Mouse (Mus musculus) hindbrain, embryonic 11.5 days (tissue): ENCODE data around the gene Bpifb1. TPM values are rescaled to one million over a fixed set of nuclear protein-coding genes. Genes with fewer than 3 reads are reported as not detected.
"Not testable (repeated sequence)": the region's sequence is repeated elsewhere in the genome, so short reads cannot be mapped to it uniquely, and the experiment has no call there.

Experiments used
- ATAC-seq: fragments of 200-750 bp; cut with Nextera tagmentation; 2 replicates; pipeline ENCODE4 v1.8.0; 2017; ENCODE audit warnings: mild to moderate bottlenecking, moderate TSS enrichment, moderate library complexity; ENCODE audit not compliant: low FRiP score
- DNase-seq: peaks from one replicate; pipeline ENCODE4 v3.0.0-alpha.2; 2015; ENCODE audit warnings: low spot score
- H3K27ac ChIP-seq: fragments of 300-500 bp; sonication (generic); 2 replicates; pipeline ENCODE4 v1.5.1; 2014; ENCODE audit warnings: mild to moderate bottlenecking, low read depth, low read length
- H3K27me3 ChIP-seq: fragments of 300-500 bp; sonication (generic); 2 replicates; pipeline ENCODE4 v1.6.1; 2014; ENCODE audit warnings: mild to moderate bottlenecking, low read length, moderate library complexity, mixed read lengths; ENCODE audit not compliant: control insufficient read depth, insufficient read depth
- H3K36me3 ChIP-seq: fragments of 300-500 bp; sonication (generic); 2 replicates; pipeline ENCODE4 v1.6.1; 2014; ENCODE audit warnings: mild to moderate bottlenecking, low read length, moderate library complexity, mixed read lengths; ENCODE audit not compliant: control insufficient read depth, insufficient read depth
- H3K4me1 ChIP-seq: fragments of 300-500 bp; sonication (generic); replicated peaks from 2 replicates; pipeline ENCODE4 v1.6.1; 2014; ENCODE audit warnings: low read length, mixed read lengths; ENCODE audit not compliant: control insufficient read depth, insufficient read depth
- H3K4me2 ChIP-seq: fragments of 300-500 bp; sonication (generic); replicated peaks from 2 replicates; pipeline ENCODE4 v1.6.1; 2014; ENCODE audit warnings: mild to moderate bottlenecking, low read depth, low read length
- H3K4me3 ChIP-seq: fragments of 300-500 bp; sonication (generic); 2 replicates; pipeline ENCODE4 v1.5.1; 2014; ENCODE audit warnings: low read depth, low read length
- H3K9ac ChIP-seq: fragments of 300-500 bp; sonication (generic); 2 replicates; pipeline ENCODE4 v1.6.1; 2014; ENCODE audit warnings: low read depth, low read length
- H3K9me3 ChIP-seq: fragments of 300-500 bp; sonication (generic); 2 replicates; pipeline ENCODE4 v1.6.1; 2016; ENCODE audit warnings: low read length; ENCODE audit not compliant: control insufficient read depth
- WGBS: fragments of 180-500 bp; shearing (Covaris S2); extraction: QIAGEN DNeasy Blood & Tissue Kit; methylation state at CpG from one replicate; pipeline ENCODE4 v1.1.7; 2014; 5-methylcytosine and 5-hydroxymethylcytosine counted together
- polyA plus RNA-seq: library from polyadenylated mRNA; unstranded; fragments of >200 nt; fragmentation: Nextera tagmentation; extraction: Ambion mirVana; gene quantifications from 2 replicates; pipeline ENCODE4 v1.2.1, GENCODE M21; 2014

The Bpifb1 gene
- polyA plus RNA-seq, 1 experiment from 2014 or later = not detected

DNA sequence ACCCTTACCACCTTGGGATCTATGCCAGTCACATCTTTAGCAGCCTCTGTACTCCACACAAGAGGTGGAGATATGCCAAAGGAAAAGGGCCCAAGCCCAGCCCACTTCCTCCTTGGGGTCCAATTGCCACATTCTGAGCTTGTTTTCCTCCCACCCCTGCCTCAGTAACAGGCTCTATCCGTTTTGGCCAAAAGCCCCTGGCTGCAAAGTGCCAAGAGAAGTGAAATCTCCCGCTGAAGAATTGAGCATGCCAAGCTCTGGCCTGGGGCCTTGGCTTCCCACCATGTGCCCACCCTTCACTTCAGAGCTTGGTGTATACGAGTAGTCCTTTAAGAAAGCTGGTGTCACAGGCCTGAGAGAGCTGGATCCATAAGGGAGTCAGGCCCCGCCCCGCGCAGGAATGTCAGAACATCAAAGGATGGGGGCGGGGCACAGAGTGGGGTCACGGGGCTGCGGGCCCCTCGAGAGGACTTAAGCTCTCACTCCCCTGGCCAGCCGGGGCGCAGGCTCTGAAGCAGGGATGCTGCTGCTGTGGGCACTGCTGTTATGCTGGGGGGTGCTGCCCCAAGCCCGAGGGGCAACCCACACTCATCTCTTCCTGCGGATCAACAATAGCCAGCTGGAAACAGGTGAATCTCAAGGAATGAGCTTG, 32.8 kb downstream of the Bpifb1 start, which contains the start of gene Bpifb5:
Gene Bpifb5 (plus strand): TSS at position 478 of the 652 bp plus-strand sequence.
- Histone ChIP-seq H3K9ac (no peak within 1 kb of the TSS), H3K36me3 (no peaks in the 10 kb centered on the region), H3K27me3 (no peaks in the 10 kb centered on the region), H3K4me3 (no peak within 1 kb of the TSS), H3K9me3 (no peaks in the 10 kb centered on the region), H3K27ac (no peak within 1 kb of the TSS), H3K4me2 (0 out of 2 replicates have a peak within 1 kb of the TSS, but pooled peaks have one; percentile 1), H3K4me1 (peaks cover 6% of the 10 kb centered on the region)
- DNase-seq (peak; percentile 67), ATAC-seq (peak; percentile 49; the same call in 1 of the 2 replicates)
- 4% methylated on average over 14 of the region's 14 CpGs for WGBS

DNA sequence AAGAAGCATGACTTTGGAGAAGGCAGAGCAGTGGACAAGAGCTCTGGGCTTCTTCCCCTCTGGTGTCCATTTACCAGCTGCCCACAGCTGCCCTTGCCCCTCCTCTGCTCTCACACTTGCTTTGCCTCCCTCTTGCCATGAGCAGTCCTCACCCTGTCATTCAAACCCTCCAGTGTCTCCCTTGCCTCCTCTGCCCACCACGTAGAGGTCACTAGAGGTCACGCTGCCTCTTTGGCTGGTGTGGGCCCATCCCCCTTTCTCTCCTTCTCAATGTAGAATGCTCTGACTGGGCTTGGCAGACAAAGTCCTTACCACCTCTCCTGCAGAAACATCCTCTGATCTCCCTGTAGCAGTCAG, 33.3 kb downstream of the Bpifb1 start:
- DNase-seq (peak; percentile 23), ATAC-seq (peak; percentile 19; the same call in 1 of the 2 replicates)
- Histone ChIP-seq H3K4me1 (peaks cover 6% of the 10 kb centered on the region), H3K27me3 (no peaks in the 10 kb centered on the region), H3K9ac (no peak overlapping the region), H3K4me2 (0 out of 2 replicates have a peak overlapping the region, but pooled peaks have one; percentile 1), H3K9me3 (no peaks in the 10 kb centered on the region), H3K27ac (no peak overlapping the region), H3K4me3 (no peak overlapping the region), H3K36me3 (no peaks in the 10 kb centered on the region)
- 9% methylated on average over 2 of the region's 2 CpGs for WGBS

GRCm38 (mm10) chr2:154226991-154227390, 36.4 kb downstream of the Bpifb1 start:
- Histone ChIP-seq H3K36me3 (no peaks in the 10 kb centered on the region), H3K9me3 (no peaks in the 10 kb centered on the region), H3K4me2 (no peak overlapping the region), H3K4me3 (no peak overlapping the region), H3K9ac (no peak overlapping the region), H3K27ac (no peak overlapping the region), H3K4me1 (peaks cover 6% of the 10 kb centered on the region), H3K27me3 (no peaks in the 10 kb centered on the region)
- ATAC-seq = no peak
- DNase-seq = no peak
- 79% methylated on average over 4 of the region's 4 CpGs for WGBS

GRCm38 (mm10) chr2:154227830-154228229, 37.2 kb downstream of the Bpifb1 start:
- Histone ChIP-seq H3K27me3 (no peaks in the 10 kb centered on the region), H3K36me3 (no peaks in the 10 kb centered on the region), H3K27ac (no peak overlapping the region), H3K4me2 (no peak overlapping the region), H3K4me1 (peaks cover 6% of the 10 kb centered on the region), H3K4me3 (no peak overlapping the region), H3K9me3 (no peaks in the 10 kb centered on the region), H3K9ac (no peak overlapping the region)
- 90% methylated on average over 5 of the region's 5 CpGs for WGBS
- DNase-seq (no peak), ATAC-seq (no peak)

DNA sequence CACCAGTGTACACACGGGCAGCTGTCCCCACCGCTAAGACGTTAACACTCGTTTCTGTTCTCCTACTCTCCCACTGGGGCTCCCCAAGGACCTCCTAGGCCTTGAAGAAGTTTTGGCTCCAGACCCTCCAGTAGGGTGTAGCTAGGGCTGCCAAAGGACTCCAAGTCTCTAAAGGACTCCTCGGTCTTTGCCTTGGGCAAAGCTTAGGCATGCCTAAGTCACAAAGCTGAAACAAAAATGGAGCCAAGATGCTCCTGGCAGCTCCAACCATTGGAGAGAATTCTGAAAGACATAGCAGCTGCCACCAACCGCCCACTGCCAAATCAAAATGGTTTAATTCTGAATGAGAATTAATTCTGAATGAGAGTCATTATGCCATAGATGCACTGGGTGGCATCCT, 42.8 kb downstream of the Bpifb1 start:
- Histone ChIP-seq H3K4me1 (no peaks in the 10 kb centered on the region), H3K4me3 (no peak overlapping the region), H3K9me3 (no peaks in the 10 kb centered on the region), H3K36me3 (no peaks in the 10 kb centered on the region), H3K27ac (no peak overlapping the region), H3K27me3 (no peaks in the 10 kb centered on the region), H3K9ac (no peak overlapping the region), H3K4me2 (no peak overlapping the region)
- WGBS = 90% methylated on average over 6 of the region's 6 CpGs
- no peak for ATAC-seq
- DNase-seq = no peak

DNA sequence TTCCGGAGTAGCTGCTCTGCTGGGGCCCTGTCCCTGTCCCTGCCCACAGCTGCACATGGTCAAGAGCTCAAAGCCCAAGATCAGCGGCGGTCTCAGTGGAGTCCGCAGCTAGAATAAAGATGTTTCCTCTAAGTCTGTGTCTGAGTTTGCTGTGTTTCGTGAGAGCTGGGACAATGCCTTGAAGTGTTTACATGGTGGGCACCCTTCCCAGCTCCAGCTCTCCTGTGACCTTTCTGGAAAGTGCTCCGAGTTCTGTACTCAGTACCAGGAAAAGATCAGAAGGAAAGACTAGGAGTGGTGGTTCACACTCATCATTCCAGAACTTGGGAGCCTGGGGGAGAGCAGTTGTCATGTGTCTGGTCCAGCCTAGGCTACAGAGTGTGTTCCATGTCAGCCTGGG, 50.2 kb downstream of the Bpifb1 start:
- WGBS = 93% methylated on average over 6 of the region's 6 CpGs
- H3K9ac ChIP-seq = no peak overlapping the region
- no peaks in the 10 kb centered on the region for H3K27me3 ChIP-seq
- no peaks in the 10 kb centered on the region for H3K36me3 ChIP-seq
- H3K9me3 ChIP-seq = no peaks in the 10 kb centered on the region
- DNase-seq (no peak), ATAC-seq (no peak)
- H3K27ac ChIP-seq = no peak overlapping the region
- H3K4me3 ChIP-seq = no peak overlapping the region
- H3K4me2 ChIP-seq = no peak overlapping the region
- no peaks in the 10 kb centered on the region for H3K4me1 ChIP-seq

DNA sequence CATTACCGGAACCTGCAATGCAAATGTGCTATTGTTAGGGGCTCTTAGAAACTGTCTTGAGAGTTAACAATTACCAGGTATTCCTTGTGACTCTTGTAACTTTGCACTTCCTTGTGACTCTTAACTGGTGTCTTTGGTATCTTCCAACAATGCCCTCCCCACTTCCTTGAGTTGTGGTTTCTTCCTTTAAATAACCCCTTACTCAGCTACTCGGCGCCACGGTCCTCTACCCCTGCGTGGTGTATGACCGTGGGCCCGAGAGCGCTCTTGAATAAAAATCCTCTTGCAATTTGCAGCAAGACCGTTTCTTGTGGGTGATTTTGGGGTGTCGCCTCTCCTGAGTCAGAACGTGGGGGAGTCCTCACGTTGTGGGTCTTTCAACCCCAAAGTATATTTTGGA, 52.1 kb downstream of the Bpifb1 start:
- ATAC-seq, H3K4me2 ChIP-seq, H3K4me1 ChIP-seq, H3K27ac ChIP-seq, H3K36me3 ChIP-seq, H3K27me3 ChIP-seq, H3K9ac ChIP-seq, H3K4me3 ChIP-seq, H3K9me3 ChIP-seq, DNase-seq: not testable (repeated sequence)
- WGBS = 93% methylated on average over 11 of the region's 12 CpGs

- H3K4me1 ChIP-seq = no peaks in the 10 kb centered on the region
- DNase-seq (no peak), ATAC-seq (no peak)
- H3K4me3 ChIP-seq = no peak overlapping the region
- no peak overlapping the region for H3K9ac ChIP-seq
- no peaks in the 10 kb centered on the region for H3K27me3 ChIP-seq
- no peaks in the 10 kb centered on the region for H3K9me3 ChIP-seq
- 90% methylated on average over 10 of the region's 10 CpGs for WGBS
- no peak overlapping the region for H3K27ac ChIP-seq
- H3K4me2 ChIP-seq = no peak overlapping the region
- no peaks in the 10 kb centered on the region for H3K36me3 ChIP-seq
Measured at GRCm38 (mm10) chr2:154243356-154244036, 52.9 kb downstream of the Bpifb1 start.

- no peak overlapping the region for H3K9ac ChIP-seq
- H3K36me3 ChIP-seq = no peaks in the 10 kb centered on the region
- DNase-seq = no peak
- H3K9me3 ChIP-seq = no peaks in the 10 kb centered on the region
- H3K4me3 ChIP-seq = no peak overlapping the region
- ATAC-seq = no peak
- 89% methylated on average over 5 of the region's 5 CpGs for WGBS
- no peak overlapping the region for H3K4me2 ChIP-seq
- no peak overlapping the region for H3K27ac ChIP-seq
- H3K27me3 ChIP-seq = no peaks in the 10 kb centered on the region
- H3K4me1 ChIP-seq = no peaks in the 10 kb centered on the region
Measured at GRCm38 (mm10) chr2:154245322-154245721, 54.7 kb downstream of the Bpifb1 start.
